Mouse (Mus musculus) subcutaneous adipose tissue, adult 2 months (tissue): ENCODE data around the gene Tbx3. TPM values are rescaled to one million over a fixed set of nuclear protein-coding genes. Genes with fewer than 3 reads are reported as not detected.

Experiments used
- polyA plus RNA-seq: library from polyadenylated mRNA; depleted of rRNA; stranded (reverse); fragments of >200 nt; gene quantifications from 2 replicates; pipeline ENCODE4 v1.2.3, GENCODE M21; 2012; ENCODE audit warnings: low replicate concordance; rRNA removed

Tbx3 gene
- polyA plus RNA-seq = 10.3 and 96.2 TPM in 2 replicates

GRCm38 (mm10) chr5:119670566-119671108 lies at the start of gene Tbx3:
Tbx3 (plus strand) TSS chr5:119670669.

Other genes starting within 250 kb of the Tbx3 start
- gene Tbx5, start 162.0 kb downstream of the Tbx3 start, polyA plus RNA-seq = 0.18 and 1.5 TPM in 2 replicates